Comparison of ENCODE assay signal across 9 mouse cellular contexts in genomic region chr4:154336650-154337049, GRCm38 (mm10). TPM values are rescaled to one million over a fixed set of nuclear protein-coding genes. Genes with fewer than 3 reads are reported as not detected.
DNase-seq lines count a peak whose midpoint lies in the region; ATAC-seq lines count a peak whose summit lies in the region.
"Had no signal": no experiment of that assay in that cellular context is flagged by ENCODE, and none has a peak within 500 bp of the region (broad histone marks: within the 10 kb centered on the region; RNA-seq: fewer than 3 reads in every experiment).

No protein-coding gene starts in this region.

- H3K4me1 ChIP-seq in neural tube, embryonic 15.5 days = peaks cover 45% of the 10 kb centered on the region
- H3K4me1 ChIP-seq in limb, embryonic 13.5 days = peaks cover 51% of the 10 kb centered on the region

- H3K4me3 ChIP-seq in neural tube, embryonic 15.5 days (replicated peaks) = no peak overlapping the region
- H3K4me3 ChIP-seq in limb, embryonic 13.5 days = no peak overlapping the region

- no peaks in the 10 kb centered on the region for H3K9me3 ChIP-seq in neural tube, embryonic 15.5 days (replicated peaks)
- H3K9me3 ChIP-seq in limb, embryonic 13.5 days = no peaks in the 10 kb centered on the region

- peak; percentile 34 for DNase-seq in neural tube, embryonic 10.5 days (ENCODE audit: extremely low spot score, low spot score)
- peak; percentile 57 to 66 for DNase-seq in heart, postnatal 10 days
- DNase-seq in yolk sac, embryonic 10.5 days (ENCODE audit: low spot score) = peak; percentile 40
- no peak for DNase-seq in adrenal gland, adult (ENCODE audit: inconsistent age in 2 of 2, low spot score in 1 of 2)
- no peak for DNase-seq in left cerebral cortex, adult 18-20 months (ENCODE audit: low spot score in 2 of 2)
- no peak for DNase-seq in thymus, postnatal 14 days

- H3K4me2 ChIP-seq in neural tube, embryonic 15.5 days = no peak overlapping the region
- no peak overlapping the region for H3K4me2 ChIP-seq in limb, embryonic 13.5 days (replicated peaks)

- peaks cover 48% of the 10 kb centered on the region for H3K27me3 ChIP-seq in neural tube, embryonic 15.5 days (replicated peaks)
- H3K27me3 ChIP-seq in limb, embryonic 13.5 days = no peaks in the 10 kb centered on the region

- H3K36me3 ChIP-seq in neural tube, embryonic 15.5 days = no peaks in the 10 kb centered on the region
- peaks cover 64% of the 10 kb centered on the region for H3K36me3 ChIP-seq in limb, embryonic 13.5 days
- H3K36me3 ChIP-seq: G1E had no signal

- no peak overlapping the region for H3K27ac ChIP-seq in neural tube, embryonic 15.5 days (replicated peaks)
- peak overlapping the region; percentile 22; the same call in 1 of the 2 replicates for H3K27ac ChIP-seq in limb, embryonic 13.5 days

- H3K9ac ChIP-seq in neural tube, embryonic 15.5 days (replicated peaks) = no peak overlapping the region
- 0 out of 2 replicates have a peak overlapping the region, but pooled peaks have one; percentile 8 for H3K9ac ChIP-seq in limb, embryonic 13.5 days

- no peak for ATAC-seq in neural tube, embryonic 15.5 days (ENCODE audit: low FRiP score)
- ATAC-seq in limb, embryonic 13.5 days (ENCODE audit: low FRiP score, low read depth) = no peak

- intact Hi-C loops in heart, postnatal 10 days (cut with DNase I) = no loop called here

- 21% methylated on average over 10 of the region's 10 CpGs for WGBS in neural tube, embryonic 15.5 days
- WGBS in limb, embryonic 13.5 days = 29% methylated on average over 10 of the region's 10 CpGs

RNA-seq across cellular contexts. Expression of gene B230104I21Rik, which starts 0.7 kb away (rescaled TPM):
- polyA plus RNA-seq in neural tube, embryonic 15.5 days (2015; fragmentation: Nextera tagmentation; extraction: Ambion mirVana) = not detected in 2 replicates
- not detected for total RNA-seq in heart, postnatal 10 days (2021)
- not detected in 2 replicates for polyA plus RNA-seq in limb, embryonic 13.5 days (2015; fragmentation: Nextera tagmentation; extraction: Ambion mirVana)
- total RNA-seq in left cerebral cortex, adult 18-20 months (2021) = not detected
- total RNA-seq: G1E had no signal
- polyA plus RNA-seq: G1E had no signal

RNA-seq across cellular contexts. Expression of gene Arhgef16, which starts 35.2 kb away (rescaled TPM):
- polyA plus RNA-seq in neural tube, embryonic 15.5 days (2015; fragmentation: Nextera tagmentation; extraction: Ambion mirVana) = 0.91 and 9.6 TPM in 2 replicates
- total RNA-seq in heart, postnatal 10 days (2021) = 1 to 10 TPM in 1 of 2 experiments, under 1 TPM in 1; 0.77 to 1.4 TPM
- 4.5 and 4.6 TPM in 2 replicates for polyA plus RNA-seq in limb, embryonic 13.5 days (2015; fragmentation: Nextera tagmentation; extraction: Ambion mirVana)
- total RNA-seq in left cerebral cortex, adult 18-20 months (2021) = 1 to 10 TPM; 1.2 TPM
- polyA plus RNA-seq: G1E had no signal

Comparison
In these comparisons a context has a peak if more than half of its experiments do, and no peak if none do; other contexts are left out.
1. DNase-seq: peak in neural tube, embryonic 10.5 days (single experiment), heart, postnatal 10 days (2 of 2) and yolk sac, embryonic 10.5 days (single experiment); none in adrenal gland, adult (0 of 2), left cerebral cortex, adult 18-20 months (0 of 2) and thymus, postnatal 14 days (single experiment).